Mouse (Mus musculus): ENCODE results near the gene Olfr203. TPM values are rescaled to one million over a fixed set of nuclear protein-coding genes. Genes with fewer than 3 reads are reported as not detected.
"Not testable (repeated sequence)": the region's sequence is repeated elsewhere in the genome, so short reads cannot be mapped to it uniquely, and the experiment has no call there.

Gene Olfr203
- total RNA-seq, 1 experiment = not detected

DNA sequence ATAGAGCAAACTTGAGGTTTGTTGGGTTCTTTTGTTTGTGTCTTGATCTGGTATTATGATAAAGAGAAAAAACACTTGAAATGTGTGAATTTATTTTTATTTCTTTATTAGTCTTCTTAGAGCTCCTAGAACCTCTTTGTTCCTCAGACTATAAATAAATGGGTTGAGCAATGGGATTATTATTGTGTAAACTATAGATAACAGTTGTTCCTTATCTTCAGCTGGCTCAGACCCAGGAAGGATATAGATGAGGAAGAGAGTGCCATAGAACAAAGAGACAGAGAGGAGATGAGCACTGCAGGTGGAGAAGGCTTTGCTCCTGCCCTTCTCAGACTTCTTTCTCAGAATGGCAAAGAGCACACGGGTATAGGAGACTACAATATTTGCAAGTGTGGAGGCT is 15.2 kb upstream of the Olfr203 start:
- H3K36me3 ChIP-seq (ENCODE audit: control insufficient read depth, insufficient read depth, low read length, poor library complexity, severe bottlenecking) = no peaks in the 10 kb centered on the region
- in situ Hi-C loops (cut with MboI; ENCODE audit: low sequenced_read_pairs in 2 of 2, unreplicated experiment in 2 of 2) = no loop called here
- no peaks in the 10 kb centered on the region for H3K4me1 ChIP-seq (ENCODE audit: control insufficient read depth in 2 of 2, insufficient read depth in 2 of 2, low read length in 2 of 2, poor library complexity in 1 of 2)
- no peak overlapping the region for H3K9ac ChIP-seq (ENCODE audit: insufficient read depth, low read depth, low read length, poor library complexity, severe bottlenecking)
- no peaks in the 10 kb centered on the region for H3K9me3 ChIP-seq (ENCODE audit: control insufficient read depth, insufficient read depth, low read depth, low read length)
- TF ChIP-seq ZNF384 (IDR thresholded peaks at IDR 0.05; ENCODE audit: low read depth, low read length) = no peak
- no peak overlapping the region for H3K4me3 ChIP-seq (ENCODE audit: insufficient read depth in 1 of 2, low read depth in 1 of 2, low read length in 2 of 2, poor library complexity in 1 of 2, severe bottlenecking in 1 of 2)
- H3K27ac ChIP-seq (ENCODE audit: insufficient read depth, low read depth, low read length, poor library complexity, severe bottlenecking) = no peak overlapping the region
- no peak for DNase-seq (ENCODE audit: low read depth, low spot score)

GRCm38 (mm10) chr16:59286693-59287092 is 12.0 kb upstream of the Olfr203 start, which contains the start of gene Olfr202:
Gene Olfr202, minus strand, starts transcription at chr16:59286793.
- no peaks in the 10 kb centered on the region for H3K36me3 ChIP-seq (ENCODE audit: control insufficient read depth, insufficient read depth, low read length, poor library complexity, severe bottlenecking)
- TF ChIP-seq ZNF384 (IDR thresholded peaks at IDR 0.05; ENCODE audit: low read depth, low read length) (no peak), MAFK (IDR thresholded peaks at IDR 0.05; ENCODE audit: insufficient read depth, low read depth, low read length) (no peak), HCFC1 (IDR thresholded peaks at IDR 0.05; ENCODE audit: borderline replicate concordance, insufficient read depth, low read length) (no peak), CHD2 (IDR thresholded peaks at IDR 0.05; ENCODE audit: low read depth, low read length) (no peak), ZC3H11A (IDR thresholded peaks at IDR 0.05; ENCODE audit: borderline replicate concordance, low read depth, low read length) (no peak)
- H3K9me3 ChIP-seq (ENCODE audit: control insufficient read depth, insufficient read depth, low read depth, low read length) = no peaks in the 10 kb centered on the region
- H3K9ac ChIP-seq (ENCODE audit: insufficient read depth, low read depth, low read length, poor library complexity, severe bottlenecking) = no peak within 1 kb of the TSS
- no peaks in the 10 kb centered on the region for H3K4me1 ChIP-seq (ENCODE audit: control insufficient read depth in 2 of 2, insufficient read depth in 2 of 2, low read length in 2 of 2, poor library complexity in 1 of 2)
- no peak within 1 kb of the TSS for H3K4me3 ChIP-seq (ENCODE audit: insufficient read depth in 1 of 2, low read depth in 1 of 2, low read length in 2 of 2, poor library complexity in 1 of 2, severe bottlenecking in 1 of 2)
- no peak within 1 kb of the TSS for H3K27ac ChIP-seq (ENCODE audit: insufficient read depth, low read depth, low read length, poor library complexity, severe bottlenecking)
- in situ Hi-C loops (cut with MboI; ENCODE audit: low sequenced_read_pairs in 2 of 2, unreplicated experiment in 2 of 2) = no loop called here
- no peak for DNase-seq (ENCODE audit: low read depth, low spot score)

DNA sequence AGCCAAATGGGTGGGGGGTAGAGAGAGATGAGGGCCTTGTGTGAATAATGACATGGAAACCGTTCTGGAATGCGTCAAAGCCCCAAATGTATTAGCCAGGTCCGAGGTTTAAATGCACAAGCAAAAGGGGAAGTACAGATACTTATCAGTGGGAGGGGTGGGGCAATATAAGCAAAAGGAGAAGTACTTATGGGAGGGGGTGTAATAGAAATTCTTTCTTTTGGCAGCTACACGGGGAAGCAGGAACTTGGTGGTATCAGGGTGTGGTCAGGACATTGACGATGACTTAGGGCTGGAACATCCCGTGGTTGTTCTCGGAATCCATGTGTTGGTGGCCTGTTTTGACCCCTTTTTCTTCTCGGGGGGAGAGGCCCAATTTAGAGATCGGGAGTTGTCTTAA is 11.1 kb upstream of the Olfr203 start:
- H3K36me3 ChIP-seq (ENCODE audit: control insufficient read depth, insufficient read depth, low read length, poor library complexity, severe bottlenecking); H3K4me3 ChIP-seq (ENCODE audit: insufficient read depth in 1 of 2, low read depth in 1 of 2, low read length in 2 of 2, poor library complexity in 1 of 2, severe bottlenecking in 1 of 2); DNase-seq (ENCODE audit: low read depth, low spot score); H3K27ac ChIP-seq (ENCODE audit: insufficient read depth, low read depth, low read length, poor library complexity, severe bottlenecking); H3K9me3 ChIP-seq (ENCODE audit: control insufficient read depth, insufficient read depth, low read depth, low read length); H3K4me1 ChIP-seq (ENCODE audit: control insufficient read depth in 2 of 2, insufficient read depth in 2 of 2, low read length in 2 of 2, poor library complexity in 1 of 2); in situ Hi-C loops (cut with MboI; ENCODE audit: low sequenced_read_pairs in 2 of 2, unreplicated experiment in 2 of 2); H3K9ac ChIP-seq (ENCODE audit: insufficient read depth, low read depth, low read length, poor library complexity, severe bottlenecking): not testable (repeated sequence)

GRCm38 (mm10) chr16:59318148-59318547 is 19.5 kb downstream of the Olfr203 start, which contains the start of gene Olfr204:
Gene Olfr204, minus strand, starts transcription at chr16:59318248.
- H3K36me3 ChIP-seq (ENCODE audit: control insufficient read depth, insufficient read depth, low read length, poor library complexity, severe bottlenecking) = no peaks in the 10 kb centered on the region
- H3K4me3 ChIP-seq (ENCODE audit: insufficient read depth in 1 of 2, low read depth in 1 of 2, low read length in 2 of 2, poor library complexity in 1 of 2, severe bottlenecking in 1 of 2) = no peak within 1 kb of the TSS
- TF ChIP-seq MAFK (IDR thresholded peaks at IDR 0.05; ENCODE audit: insufficient read depth, low read depth, low read length) = no peak
- TF ChIP-seq CHD2 (IDR thresholded peaks at IDR 0.05; ENCODE audit: low read depth, low read length) = no peak
- TF ChIP-seq ZC3H11A (IDR thresholded peaks at IDR 0.05; ENCODE audit: borderline replicate concordance, low read depth, low read length) = no peak
- no peak for TF ChIP-seq ZNF384 (IDR thresholded peaks at IDR 0.05; ENCODE audit: low read depth, low read length)
- no peak for TF ChIP-seq HCFC1 (IDR thresholded peaks at IDR 0.05; ENCODE audit: borderline replicate concordance, insufficient read depth, low read length)
- no peaks in the 10 kb centered on the region for H3K9me3 ChIP-seq (ENCODE audit: control insufficient read depth, insufficient read depth, low read depth, low read length)
- H3K4me1 ChIP-seq (ENCODE audit: control insufficient read depth in 2 of 2, insufficient read depth in 2 of 2, low read length in 2 of 2, poor library complexity in 1 of 2) = no peaks in the 10 kb centered on the region
- no peak for DNase-seq (ENCODE audit: low read depth, low spot score)
- no peak within 1 kb of the TSS for H3K9ac ChIP-seq (ENCODE audit: insufficient read depth, low read depth, low read length, poor library complexity, severe bottlenecking)
- H3K27ac ChIP-seq (ENCODE audit: insufficient read depth, low read depth, low read length, poor library complexity, severe bottlenecking) = no peak within 1 kb of the TSS
- in situ Hi-C loops (cut with MboI; ENCODE audit: low sequenced_read_pairs in 2 of 2, unreplicated experiment in 2 of 2) = no loop called here

GRCm38 (mm10) chr16:59323262-59323661 is 24.6 kb downstream of the Olfr203 start:
- H3K4me1 ChIP-seq (ENCODE audit: control insufficient read depth in 2 of 2, insufficient read depth in 2 of 2, low read length in 2 of 2, poor library complexity in 1 of 2); H3K36me3 ChIP-seq (ENCODE audit: control insufficient read depth, insufficient read depth, low read length, poor library complexity, severe bottlenecking); H3K9ac ChIP-seq (ENCODE audit: insufficient read depth, low read depth, low read length, poor library complexity, severe bottlenecking); H3K27ac ChIP-seq (ENCODE audit: insufficient read depth, low read depth, low read length, poor library complexity, severe bottlenecking); H3K4me3 ChIP-seq (ENCODE audit: insufficient read depth in 1 of 2, low read depth in 1 of 2, low read length in 2 of 2, poor library complexity in 1 of 2, severe bottlenecking in 1 of 2); in situ Hi-C loops (cut with MboI; ENCODE audit: low sequenced_read_pairs in 2 of 2, unreplicated experiment in 2 of 2); H3K9me3 ChIP-seq (ENCODE audit: control insufficient read depth, insufficient read depth, low read depth, low read length); DNase-seq (ENCODE audit: low read depth, low spot score): not testable (repeated sequence)
